ENCODE assay signal across 26 mouse cellular contexts in genomic region chr11:66835864-66836263, GRCm38 (mm10).
"Had no signal": no experiment of that assay in that cellular context is flagged by ENCODE, and none has a peak within 500 bp of the region (broad histone marks: within the 10 kb centered on the region; RNA-seq: fewer than 3 reads in every experiment).

No protein-coding gene starts in this region.

- H3K4me1 ChIP-seq: embryonic facial prominence, embryonic 12.5 days; embryonic facial prominence, embryonic 13.5 days; embryonic facial prominence, embryonic 15.5 days; heart, embryonic 10.5 days had no signal

- H3K4me3 ChIP-seq: embryonic facial prominence, embryonic 10.5 days; embryonic facial prominence, embryonic 12.5 days; embryonic facial prominence, embryonic 13.5 days; embryonic facial prominence, embryonic 15.5 days; erythroblast, embryonic 14.5 days; forebrain, embryonic 10.5 days; forebrain, embryonic 12.5 days; forebrain, embryonic 13.5 days; forebrain, embryonic 15.5 days; gastrocnemius, adult 2 months; heart, adult 2 months; heart, embryonic 10.5 days had no signal

- H3K4me2 ChIP-seq: embryonic facial prominence, embryonic 12.5 days; embryonic facial prominence, embryonic 13.5 days; embryonic facial prominence, embryonic 15.5 days; forebrain, embryonic 12.5 days; forebrain, embryonic 13.5 days; forebrain, embryonic 15.5 days had no signal

- H3K36me3 ChIP-seq: embryonic facial prominence, embryonic 10.5 days; embryonic facial prominence, embryonic 12.5 days; embryonic facial prominence, embryonic 13.5 days; embryonic facial prominence, embryonic 15.5 days; forebrain, embryonic 10.5 days; forebrain, embryonic 12.5 days; forebrain, embryonic 15.5 days; heart, embryonic 10.5 days had no signal

- H3K9me3 ChIP-seq: embryonic facial prominence, embryonic 10.5 days; embryonic facial prominence, embryonic 12.5 days; embryonic facial prominence, embryonic 13.5 days; embryonic facial prominence, embryonic 15.5 days; forebrain, embryonic 10.5 days; forebrain, embryonic 12.5 days; forebrain, embryonic 13.5 days; forebrain, embryonic 15.5 days; heart, embryonic 10.5 days had no signal

- H3K27me3 ChIP-seq: embryonic facial prominence, embryonic 12.5 days; embryonic facial prominence, embryonic 13.5 days; embryonic facial prominence, embryonic 15.5 days; forebrain, embryonic 12.5 days; forebrain, embryonic 13.5 days; forebrain, embryonic 15.5 days had no signal

- H3K27ac ChIP-seq: embryonic facial prominence, embryonic 10.5 days; embryonic facial prominence, embryonic 12.5 days; embryonic facial prominence, embryonic 13.5 days; embryonic facial prominence, embryonic 15.5 days; forebrain, embryonic 10.5 days; forebrain, embryonic 12.5 days; forebrain, embryonic 13.5 days; forebrain, embryonic 15.5 days; gastrocnemius, adult 2 months; heart, adult 2 months had no signal

- H3K9ac ChIP-seq: embryonic facial prominence, embryonic 12.5 days; embryonic facial prominence, embryonic 13.5 days; embryonic facial prominence, embryonic 15.5 days; forebrain, embryonic 12.5 days; forebrain, embryonic 13.5 days; forebrain, embryonic 15.5 days; forebrain, postnatal 0 days had no signal

- DNase-seq: cerebellum, adult 9-10 months; cerebellum, adult 9-11 months; cerebellum, postnatal 10 days; cerebellum, postnatal 14 days; cerebellum, postnatal 25 days; cerebellum, postnatal 36 days; embryo, embryonic 11 days; forebrain, postnatal 0 days; gastrocnemius, adult 2 months; gastrocnemius, postnatal 10 days; gastrocnemius, postnatal 14 days; gastrocnemius, postnatal 25 days; gastrocnemius, postnatal 36 days; heart, adult 11 months; heart, adult 18-20 months; heart, adult 2 months had no signal
